Mouse (Mus musculus) CH12.LX (cell line): Measurements from ENCODE around the gene Serpinc1. TPM values are rescaled to one million over a fixed set of nuclear protein-coding genes. Genes with fewer than 3 reads are reported as not detected.

Experiments
- polyA plus RNA-seq: library from polyadenylated mRNA; unstranded; fragments of >175 nt; gene quantifications from 2 replicates; pipeline ENCODE4 v1.2.1, GENCODE M21; 2012; ENCODE audit warnings: low read depth; ENCODE audit not compliant: insufficient read length
- total RNA-seq, 2 experiments: library from RNA; depleted of rRNA; stranded (reverse); fragments of 300-350 nt in 1 of 2; fragments of >200 nt in 1 of 2; gene quantifications; 2 replicates each; pipeline ENCODE4 v1.2.3; 2012 to 2014

The Serpinc1 gene
- total and polyA plus RNA-seq, 3 experiments: 149 to 204 (median 202) TPM

Other genes with a start within 250 kb of the Serpinc1 start
- 81.9 and 84.0 TPM in 2 replicates for gene Rabgap1l, start 185.4 kb upstream of the Serpinc1 start, total RNA-seq (2012; rRNA removed)
- gene Rabgap1l, start 185.4 kb upstream of the Serpinc1 start, total RNA-seq (2014; rRNA removed): 109 and 124 TPM in 2 replicates
- gene Rabgap1l, start 185.4 kb upstream of the Serpinc1 start, polyA plus RNA-seq: 85.6 and 97.0 TPM in 2 replicates
- 22.5 and 25.3 TPM in 2 replicates for gene Rc3h1, start 72.2 kb upstream of the Serpinc1 start, total RNA-seq (2012; rRNA removed)
- 19.7 and 21.7 TPM in 2 replicates for gene Rc3h1, start 72.2 kb upstream of the Serpinc1 start, total RNA-seq (2014; rRNA removed)
- gene Rc3h1, start 72.2 kb upstream of the Serpinc1 start, polyA plus RNA-seq: 11.7 and 17.8 TPM in 2 replicates
- gene Zbtb37, start 56.3 kb downstream of the Serpinc1 start, total RNA-seq (2012; rRNA removed): 4.7 and 5.2 TPM in 2 replicates
- gene Zbtb37, start 56.3 kb downstream of the Serpinc1 start, total RNA-seq (2014; rRNA removed): 3.1 and 4.5 TPM in 2 replicates
- 3.6 and 4.8 TPM in 2 replicates for gene Zbtb37, start 56.3 kb downstream of the Serpinc1 start, polyA plus RNA-seq
- gene Dars2, start 92.1 kb downstream of the Serpinc1 start, total RNA-seq (2012; rRNA removed): 44.7 and 46.2 TPM in 2 replicates
- gene Dars2, start 92.1 kb downstream of the Serpinc1 start, total RNA-seq (2014; rRNA removed): 64.7 and 74.0 TPM in 2 replicates
- 50.6 and 55.3 TPM in 2 replicates for gene Dars2, start 92.1 kb downstream of the Serpinc1 start, polyA plus RNA-seq
- 4.6 and 5.5 TPM in 2 replicates for gene Cenpl, start 92.1 kb downstream of the Serpinc1 start, total RNA-seq (2012; rRNA removed)
- gene Cenpl, start 92.1 kb downstream of the Serpinc1 start, total RNA-seq (2014; rRNA removed): 10.4 and 11.5 TPM in 2 replicates
- 13.1 and 13.3 TPM in 2 replicates for gene Cenpl, start 92.1 kb downstream of the Serpinc1 start, polyA plus RNA-seq
- gene Klhl20, start 152.9 kb downstream of the Serpinc1 start, total RNA-seq (2012; rRNA removed): 8.3 and 9.7 TPM in 2 replicates
- 7.2 and 7.9 TPM in 2 replicates for gene Klhl20, start 152.9 kb downstream of the Serpinc1 start, total RNA-seq (2014; rRNA removed)
- 16.0 and 16.3 TPM in 2 replicates for gene Klhl20, start 152.9 kb downstream of the Serpinc1 start, polyA plus RNA-seq
- gene Ankrd45, start 164.1 kb downstream of the Serpinc1 start, total RNA-seq (2012; rRNA removed): not detected in 2 replicates
- gene Ankrd45, start 164.1 kb downstream of the Serpinc1 start, total RNA-seq (2014; rRNA removed): not detected in 2 replicates
- 0.23 TPM in 1 of 2 replicates, not detected in the other for gene Ankrd45, start 164.1 kb downstream of the Serpinc1 start, polyA plus RNA-seq
- gene Tex50, start 180.7 kb downstream of the Serpinc1 start, total RNA-seq (2012; rRNA removed): not detected in 2 replicates
- not detected in 2 replicates for gene Tex50, start 180.7 kb downstream of the Serpinc1 start, total RNA-seq (2014; rRNA removed)
- gene Tex50, start 180.7 kb downstream of the Serpinc1 start, polyA plus RNA-seq: not detected in 2 replicates